Mouse (Mus musculus) testis, postnatal 14 days (tissue): ENCODE results near the gene Fundc2.

ENCODE experiments used
- DNase-seq: peaks from one replicate; pipeline ENCODE4 v3.0.0; 2021; ENCODE audit warnings: low spot score

The Fundc2 gene

DNA sequence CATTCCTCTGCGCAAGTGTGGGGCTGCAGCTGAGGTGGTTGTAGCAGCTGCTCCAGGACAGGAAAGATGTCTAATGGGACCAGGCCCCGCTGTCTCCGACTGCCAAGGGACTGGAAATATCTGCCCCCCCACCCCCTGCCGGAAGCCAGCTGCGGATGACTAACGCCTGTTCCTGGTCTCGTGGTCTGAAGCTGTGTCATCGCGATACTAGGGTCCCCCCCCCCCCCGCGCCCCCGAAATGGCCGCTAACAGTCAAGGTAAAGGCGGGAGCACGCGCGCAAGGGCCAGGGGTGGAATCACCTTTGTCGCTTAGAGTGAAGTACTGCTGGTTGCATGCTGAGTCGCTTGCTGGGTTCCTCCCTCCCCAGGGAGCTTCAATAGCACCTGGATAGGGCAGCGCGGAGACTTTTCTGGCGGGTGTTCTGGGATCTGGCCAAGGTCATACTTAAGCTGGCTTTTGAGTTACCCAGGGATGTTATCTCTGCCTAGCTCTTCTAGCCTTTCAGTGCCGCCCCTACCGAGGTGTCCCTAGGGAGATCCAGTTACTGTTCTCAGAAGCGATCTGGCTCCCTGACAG lies at the start of gene Fundc2, which contains the start of gene F8:
Fundc2 (plus strand) TSS at position 205 of the 577 bp plus-strand sequence.
F8 (minus strand) TSS at position 421 of the 577 bp plus-strand sequence.
- peak; percentile 81 for DNase-seq

GRCm38 (mm10) chrX:75370197-75370596 lies 12.0 kb upstream of the Fundc2 start:
- peak; percentile 24 for DNase-seq

- no peak for DNase-seq
These were observed 9.4 kb upstream of the Fundc2 start for GRCm38 (mm10) chrX:75372666-75373425.

- DNase-seq = no peak
These were observed 5.4 kb upstream of the Fundc2 start for GRCm38 (mm10) chrX:75376815-75377214.

DNA sequence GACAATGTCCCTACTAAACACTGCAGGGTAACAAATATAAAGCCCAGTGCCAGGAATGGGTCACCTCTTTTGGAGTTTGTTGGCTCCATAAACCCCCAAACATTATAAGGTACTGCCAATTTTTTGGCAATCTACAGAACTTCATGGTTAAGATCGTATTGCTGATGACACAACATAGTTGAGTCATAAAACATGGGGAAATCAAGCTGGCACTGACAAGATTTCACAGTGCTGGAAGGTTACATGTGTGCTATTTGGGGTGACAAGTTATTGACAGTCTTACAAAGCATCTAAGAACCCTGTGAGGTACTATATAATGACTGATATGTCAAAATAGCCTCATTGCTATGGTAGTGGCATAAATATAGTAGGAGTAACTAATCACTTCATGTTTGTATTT lies 1.0 kb upstream of the Fundc2 start:
- DNase-seq = no peak

DNA sequence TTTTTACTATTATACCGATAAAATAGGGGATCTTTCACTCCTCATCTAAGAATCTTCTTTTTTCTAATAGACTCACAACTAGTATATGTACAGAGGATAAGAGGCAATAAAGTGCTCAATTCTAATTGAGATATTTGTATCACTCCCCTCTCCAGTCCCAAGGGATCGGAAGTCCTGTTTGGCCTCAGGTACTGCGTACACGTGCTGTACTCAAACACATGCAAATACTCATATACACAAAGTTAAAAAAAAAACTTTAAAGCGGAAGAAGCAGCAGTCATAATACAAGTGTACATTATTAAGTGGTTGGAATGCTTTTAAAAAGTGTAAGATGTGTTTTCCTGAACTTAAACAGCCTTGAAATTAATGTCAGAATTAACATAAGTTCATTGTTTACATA lies 500 bp upstream of the Fundc2 start:
- no peak for DNase-seq

GRCm38 (mm10) chrX:75399471-75399870 lies 17.3 kb downstream of the Fundc2 start:
- DNase-seq = no peak

GRCm38 (mm10) chrX:75402668-75403067 lies 20.5 kb downstream of the Fundc2 start:
- DNase-seq = no peak

- no peak for DNase-seq
These were observed 21.2 kb downstream of the Fundc2 start for GRCm38 (mm10) chrX:75403350-75403749.

DNA sequence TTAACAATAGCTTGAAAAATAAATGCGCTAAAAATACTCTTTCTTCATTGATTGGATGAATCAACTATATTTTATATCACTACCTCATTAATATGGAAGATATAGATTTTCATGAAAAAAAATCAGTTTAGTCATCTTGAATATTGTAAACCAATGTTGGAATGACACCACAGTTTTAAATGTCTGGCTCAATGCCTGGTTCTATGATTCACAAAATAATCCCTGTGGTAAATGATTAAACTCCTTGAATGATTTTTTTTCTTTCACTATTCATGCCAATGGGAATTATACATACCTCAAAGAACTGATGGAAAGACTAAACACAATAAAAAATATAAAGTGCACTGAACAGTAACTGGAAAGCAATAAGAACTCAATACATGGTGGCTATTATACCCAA lies 27.5 kb downstream of the Fundc2 start:
- DNase-seq = no peak

DNA sequence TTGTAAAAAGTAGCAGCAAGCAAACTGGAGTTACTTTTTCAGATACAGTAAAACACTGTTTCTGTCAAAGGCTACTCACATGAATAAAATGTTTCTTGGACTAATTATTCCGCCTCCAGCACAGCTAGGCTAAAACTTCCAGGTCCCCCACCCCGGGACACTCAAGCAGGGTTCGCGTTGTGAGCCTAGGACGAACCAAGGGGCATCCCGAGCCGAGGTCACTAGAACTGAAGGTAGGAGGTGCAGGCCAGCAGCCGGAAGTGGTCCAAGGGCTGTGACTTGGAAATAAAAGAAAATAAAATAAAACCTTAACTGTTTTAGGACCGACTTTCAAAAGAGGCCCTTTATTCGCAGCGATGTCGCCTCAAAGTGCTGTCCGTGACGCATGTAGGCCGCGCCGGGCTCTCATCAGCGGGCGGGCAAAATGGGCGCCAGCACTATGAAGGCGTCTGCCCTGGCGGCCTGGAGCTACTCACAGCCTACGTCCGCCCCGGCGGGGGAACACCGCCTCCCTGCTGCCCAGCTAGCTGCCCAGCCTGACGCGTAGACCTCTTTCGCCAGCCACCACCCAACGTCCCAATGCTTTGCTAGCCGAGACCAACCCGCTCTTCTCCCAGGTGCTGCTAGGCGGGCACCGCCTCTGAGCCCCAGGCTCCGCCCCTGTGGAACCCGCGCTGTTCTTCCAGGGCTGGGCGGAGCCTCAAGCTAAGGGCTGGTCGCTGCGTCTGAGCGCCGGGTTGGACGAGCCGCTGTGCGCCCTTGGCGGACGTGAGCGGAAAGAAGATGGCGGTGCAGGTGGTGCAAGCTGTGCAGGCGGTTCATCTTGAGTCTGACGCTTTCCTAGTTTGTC lies 34.0 kb downstream of the Fundc2 start, which contains the start of the genes Cmc4, Mtcp1 and Brcc3:
Cmc4 (minus strand) TSS at position 649 of the 850 bp plus-strand sequence.
Mtcp1 (minus strand) TSS at position 653 of the 850 bp plus-strand sequence.
Brcc3 (plus strand) TSS at position 693 of the 850 bp plus-strand sequence.
- DNase-seq = peak; percentile 88
